Mouse (Mus musculus): ENCODE measurements at regions not wholly inside any gene's neighbourhood (a gene's known extent, or its start where the extent isn't known, plus 50 kb on each side); places are given as distances from the start of the nearest gene placed in this dataset.

- no peak for DNase-seq (ENCODE audit: low read depth)
These were observed 86.3 kb downstream of the Hhipl2 start for GRCm38 (mm10) chr1:183504103-183504841.

- DNase-seq (ENCODE audit: low read depth): no peak
These were observed 89.9 kb downstream of the Hhipl2 start for GRCm38 (mm10) chr1:183507893-183508292.

GRCm38 (mm10) chr1:183510759-183511158 lies 92.7 kb downstream of the Hhipl2 start:
- DNase-seq (ENCODE audit: low read depth): no peak

GRCm38 (mm10) chr1:183513876-183514275 lies 95.9 kb downstream of the Hhipl2 start:
- no peak for DNase-seq (ENCODE audit: low read depth)

- DNase-seq (ENCODE audit: low read depth): no peak
These were observed 96.4 kb downstream of the Hhipl2 start for GRCm38 (mm10) chr1:183514281-183514983.

- no peak for DNase-seq (ENCODE audit: low read depth)
These were observed 96.9 kb downstream of the Hhipl2 start for GRCm38 (mm10) chr1:183514984-183515287.

GRCm38 (mm10) chr1:183516167-183516566 lies 98.2 kb downstream of the Hhipl2 start:
- DNase-seq (ENCODE audit: low read depth): no peak

GRCm38 (mm10) chr1:183517236-183517635 lies 99.2 kb downstream of the Hhipl2 start:
- no peak for DNase-seq (ENCODE audit: low read depth)

- DNase-seq (ENCODE audit: low read depth): no peak
These were observed 103.6 kb downstream of the Hhipl2 start for GRCm38 (mm10) chr1:183521569-183521968.

- no peak for DNase-seq (ENCODE audit: low read depth)
These were observed 115.4 kb downstream of the Hhipl2 start for GRCm38 (mm10) chr1:183533386-183533785.

- DNase-seq (ENCODE audit: low read depth): no peak
These were observed 130.9 kb downstream of the Hhipl2 start for GRCm38 (mm10) chr1:183548752-183549387.

GRCm38 (mm10) chr1:183552617-183553016 lies 134.6 kb downstream of the Hhipl2 start:
- no peak for DNase-seq (ENCODE audit: low read depth)

GRCm38 (mm10) chr1:183553219-183553618 lies 135.2 kb downstream of the Hhipl2 start:
- no peak for DNase-seq (ENCODE audit: low read depth)

- DNase-seq (ENCODE audit: low read depth): no peak
These were observed 144.8 kb downstream of the Hhipl2 start for GRCm38 (mm10) chr1:183562853-183563252.

- no peak for DNase-seq (ENCODE audit: low read depth)
These were observed 155.9 kb downstream of the Hhipl2 start for GRCm38 (mm10) chr1:183573621-183574585.

GRCm38 (mm10) chr1:183584861-183585260 lies 166.8 kb downstream of the Hhipl2 start:
- DNase-seq (ENCODE audit: low read depth): no peak

GRCm38 (mm10) chr1:183586406-183586805 lies 168.4 kb downstream of the Hhipl2 start:
- no peak for DNase-seq (ENCODE audit: low read depth)

GRCm38 (mm10) chr1:183595306-183595705 lies 177.3 kb downstream of the Hhipl2 start:
- DNase-seq (ENCODE audit: low read depth): no peak

- DNase-seq (ENCODE audit: low read depth): no peak
These were observed 182.5 kb downstream of the Hhipl2 start for GRCm38 (mm10) chr1:183600466-183600865.

GRCm38 (mm10) chr1:183611966-183612694 lies 194.1 kb downstream of the Hhipl2 start:
- no peak for DNase-seq (ENCODE audit: low read depth)

GRCm38 (mm10) chr1:183619451-183620059 lies 201.5 kb downstream of the Hhipl2 start:
- no peak for DNase-seq (ENCODE audit: low read depth)

Measured in c-Kit-positive CD71-positive TER-119-negative erythroid progenitor cells, embryonic 14.5 days (primary cell).